In the genomic region with DNA sequence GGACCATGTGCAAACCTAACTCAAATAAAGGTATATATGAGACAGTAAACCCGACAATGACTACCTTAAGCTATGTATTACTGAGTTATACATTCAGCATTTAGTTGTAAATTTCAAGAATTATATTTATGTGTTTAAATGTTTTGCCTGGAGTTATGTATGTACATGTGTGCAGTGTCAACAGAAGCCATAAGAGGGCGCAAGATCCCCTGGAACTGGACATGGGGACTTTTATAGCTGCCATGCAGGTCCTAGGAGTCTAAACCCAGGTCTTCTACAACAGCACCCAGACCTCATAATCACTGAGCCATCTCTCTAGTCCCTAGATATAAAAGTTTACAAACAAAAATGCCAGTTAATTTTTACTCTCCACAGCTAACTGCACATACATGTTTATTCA, we compare ENCODE assay signal across 10 mouse cellular contexts.
DNase-seq lines count a peak whose midpoint lies in the region; ATAC-seq and TF ChIP-seq lines count a peak whose summit lies in the region.
"Had no signal": no experiment of that assay in that cellular context is flagged by ENCODE, and none has a peak within 500 bp of the region (broad histone marks: within the 10 kb centered on the region; RNA-seq: fewer than 3 reads in every experiment).

No protein-coding gene starts in this region.

- no peak for TF ChIP-seq POLR2A in bone marrow, adult 2 months (IDR thresholded peaks at IDR 0.05; ENCODE audit: borderline replicate concordance, control insufficient read depth, low read depth, low read length)

- no peaks in the 10 kb centered on the region for H3K27me3 ChIP-seq in intestine, postnatal 0 days (replicated peaks; ENCODE audit: control insufficient read depth, insufficient read depth, low read length)
- H3K27me3 ChIP-seq in intestine, embryonic 16.5 days (replicated peaks; ENCODE audit: control insufficient read depth, insufficient read depth, low read length), result no peaks in the 10 kb centered on the region
- H3K27me3 ChIP-seq: neural tube, embryonic 12.5 days had no signal

- H3K27ac ChIP-seq in intestine, postnatal 0 days (ENCODE audit: low read depth, low read length), result no peak overlapping the region
- no peak overlapping the region for H3K27ac ChIP-seq in intestine, embryonic 16.5 days (ENCODE audit: low read length)
- H3K27ac ChIP-seq in bone marrow, adult 2 months (ENCODE audit: control insufficient read depth, insufficient read depth, low read depth, low read length, poor library complexity), result no peak overlapping the region
- H3K27ac ChIP-seq: neural tube, embryonic 12.5 days had no signal

- no peak overlapping the region for H3K9ac ChIP-seq in intestine, postnatal 0 days (ENCODE audit: low read depth, low read length)
- H3K9ac ChIP-seq in intestine, embryonic 16.5 days (ENCODE audit: low read depth, low read length), result no peak overlapping the region
- H3K9ac ChIP-seq: neural tube, embryonic 12.5 days had no signal

- no peak overlapping the region for H3K4me3 ChIP-seq in intestine, postnatal 0 days (ENCODE audit: low read depth, low read length)
- H3K4me3 ChIP-seq in intestine, embryonic 16.5 days (ENCODE audit: low read length), result no peak overlapping the region
- H3K4me3 ChIP-seq in bone marrow, adult 2 months (replicated peaks; ENCODE audit: control insufficient read depth, low read depth, low read length), result no peak overlapping the region
- H3K4me3 ChIP-seq: neural tube, embryonic 12.5 days had no signal

- H3K36me3 ChIP-seq in intestine, postnatal 0 days (ENCODE audit: control insufficient read depth, insufficient read depth), result no peaks in the 10 kb centered on the region
- H3K36me3 ChIP-seq in intestine, embryonic 16.5 days (ENCODE audit: control insufficient read depth, insufficient read depth, low read length), result no peaks in the 10 kb centered on the region
- H3K36me3 ChIP-seq: neural tube, embryonic 12.5 days had no signal

- WGBS in intestine, postnatal 0 days, result 78% methylated on average over 2 of the region's 2 CpGs
- 81% methylated on average over 2 of the region's 2 CpGs for WGBS in intestine, embryonic 16.5 days
- WGBS in bone marrow, adult 2 months, result 75% methylated on average over 2 of the region's 2 CpGs

- peak; percentile 19 to 40 for DNase-seq in CD8-positive naive resting alpha-beta T cell, adult 2 months (ENCODE audit: low read depth in 2 of 2, low spot score in 2 of 2)
- DNase-seq in lung, postnatal 36 days, result peak; percentile 51
- DNase-seq in right cerebral cortex, postnatal 14 days, result no peak
- DNase-seq in spleen, postnatal 36 days (ENCODE audit: low spot score in 2 of 2), result no peak
- no peak for DNase-seq in gastrocnemius, adult 8-10 months (ENCODE audit: low spot score in 2 of 2)
- DNase-seq: heart, adult 18-20 months had no signal

- no peak overlapping the region for H3K4me2 ChIP-seq in intestine, postnatal 0 days (replicated peaks; ENCODE audit: low read depth)
- H3K4me2 ChIP-seq in intestine, embryonic 16.5 days (ENCODE audit: low read depth, low read length), result no peak overlapping the region
- H3K4me2 ChIP-seq: neural tube, embryonic 12.5 days had no signal

- peak; percentile 73 for TF ChIP-seq CTCF in intestine, postnatal 0 days (IDR thresholded peaks at IDR 0.05; ENCODE audit: low read depth)
- peak; percentile 39 for TF ChIP-seq CTCF in bone marrow, adult 2 months (IDR thresholded peaks at IDR 0.05; ENCODE audit: control insufficient read depth, insufficient read depth, low read length)

- no peak for ATAC-seq in intestine, postnatal 0 days
- ATAC-seq in intestine, embryonic 16.5 days, result no peak

- H3K9me3 ChIP-seq in intestine, postnatal 0 days (ENCODE audit: control insufficient read depth), result no peaks in the 10 kb centered on the region
- no peaks in the 10 kb centered on the region for H3K9me3 ChIP-seq in intestine, embryonic 16.5 days (ENCODE audit: control insufficient read depth, low read length)
- H3K9me3 ChIP-seq: neural tube, embryonic 12.5 days had no signal

- H3K4me1 ChIP-seq in intestine, postnatal 0 days (replicated peaks; ENCODE audit: control insufficient read depth, insufficient read depth, low read length), result no peaks in the 10 kb centered on the region
- 0 out of 2 replicates have a peak, but pooled peaks cover 4% of the 10 kb centered on the region for H3K4me1 ChIP-seq in intestine, embryonic 16.5 days (ENCODE audit: control insufficient read depth, insufficient read depth, low read length)
- H3K4me1 ChIP-seq in bone marrow, adult 2 months (ENCODE audit: control insufficient read depth, insufficient read depth, low read length), result peaks cover 6% of the 10 kb centered on the region
- H3K4me1 ChIP-seq: neural tube, embryonic 12.5 days had no signal

Comparison
In these comparisons a context has a peak if more than half of its experiments do, and no peak if none do; other contexts are left out.
1. DNase-seq: peak in CD8-positive naive resting alpha-beta T cell, adult 2 months (2 of 2) and lung, postnatal 36 days (single experiment); none in right cerebral cortex, postnatal 14 days (single experiment), spleen, postnatal 36 days (0 of 2) and gastrocnemius, adult 8-10 months (0 of 2).